Mouse (Mus musculus): ENCODE results near the gene Tyrp1. TPM values are rescaled to one million over a fixed set of nuclear protein-coding genes. Genes with fewer than 3 reads are reported as not detected.
A peak's percentile ranks its signal among the peaks of the same experiment; 100 is the strongest.

The Tyrp1 gene
- not detected in 2 replicates for total RNA-seq (2021)
- long read RNA-seq: 0 reads

DNA sequence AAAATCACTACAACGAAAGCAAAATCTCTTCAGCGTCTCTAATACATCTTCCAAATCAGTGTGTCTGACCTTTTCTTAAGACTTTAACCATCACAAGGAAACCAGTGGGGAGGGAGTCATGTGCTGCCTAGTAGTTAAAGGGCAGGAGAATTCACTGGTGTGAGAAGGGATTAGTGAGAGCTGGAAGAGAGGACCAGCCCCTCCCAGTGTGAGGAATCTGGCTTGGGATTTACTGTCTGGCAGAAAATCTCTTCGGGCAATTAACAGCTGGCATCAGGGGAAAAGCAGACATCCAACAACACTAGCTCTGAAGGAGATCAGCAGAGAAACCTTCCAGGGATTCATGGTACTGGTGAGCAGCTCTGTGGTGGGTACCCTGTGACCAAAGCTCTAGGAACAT is at the start of gene Tyrp1:
Gene Tyrp1, plus strand, starts transcription at position 74 of the 400 bp plus-strand sequence.
- DNase-seq: no peak

DNA sequence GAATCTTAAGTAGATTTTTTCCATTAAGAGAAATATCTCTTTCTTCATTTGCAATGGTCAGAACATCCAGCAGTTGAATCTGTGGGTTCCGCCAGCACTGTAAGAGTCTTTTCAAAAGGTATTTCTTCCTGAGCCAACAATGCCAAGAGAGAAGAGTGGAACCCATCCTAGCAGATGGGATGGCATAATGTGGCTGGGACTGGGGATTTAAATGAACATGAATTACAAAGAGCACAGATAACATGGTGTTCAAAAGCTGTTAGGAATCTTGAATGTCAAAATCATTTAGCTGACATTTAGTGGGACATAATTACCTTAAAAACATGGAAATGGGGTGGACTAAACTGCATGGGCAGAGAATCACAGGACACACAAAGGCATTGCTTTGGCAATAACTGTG is 45.6 kb upstream of the Tyrp1 start:
- DNase-seq: no peak

DNA sequence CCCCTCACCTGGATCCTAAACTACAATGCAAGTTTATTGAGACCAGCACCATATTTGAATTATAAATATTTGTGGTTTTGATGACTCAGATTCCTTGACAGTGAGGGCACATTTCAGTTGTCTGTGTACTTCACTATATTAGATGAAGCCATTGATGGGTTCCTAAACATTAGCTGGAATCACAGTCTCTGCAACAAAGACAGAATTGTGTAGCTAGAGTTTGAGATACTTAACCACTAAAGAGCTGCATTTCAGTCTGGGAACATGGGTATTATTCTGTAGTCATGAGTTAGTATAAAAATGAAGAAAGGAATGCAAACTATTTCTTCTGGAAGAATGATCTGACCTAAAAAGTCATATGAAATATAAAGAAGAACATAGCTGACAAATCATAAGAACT is 14.4 kb upstream of the Tyrp1 start:
- DNase-seq: no peak

- no peak for DNase-seq
Observed at GRCm38 (mm10) chr4:80821945-80822344, 12.0 kb upstream of the Tyrp1 start.

DNA sequence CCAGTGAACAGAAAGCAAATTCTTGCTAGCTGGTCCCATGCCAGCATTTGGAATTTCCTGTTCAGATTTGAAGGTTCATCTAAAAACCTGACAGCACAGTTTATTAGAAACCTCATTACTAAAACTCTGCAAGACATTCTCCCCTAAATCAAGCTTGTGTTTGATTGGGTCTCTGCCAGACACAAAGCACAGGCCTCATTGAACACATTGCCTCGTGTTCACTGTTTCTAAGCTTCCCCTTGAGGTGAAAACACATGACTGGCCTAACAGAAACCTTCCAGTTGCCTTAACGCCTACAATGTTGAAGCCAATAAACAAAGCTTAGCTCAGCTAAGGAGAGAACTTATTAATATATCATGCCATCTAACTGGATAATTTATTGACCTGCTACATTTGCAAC is 5.7 kb upstream of the Tyrp1 start:
- no peak for DNase-seq

DNA sequence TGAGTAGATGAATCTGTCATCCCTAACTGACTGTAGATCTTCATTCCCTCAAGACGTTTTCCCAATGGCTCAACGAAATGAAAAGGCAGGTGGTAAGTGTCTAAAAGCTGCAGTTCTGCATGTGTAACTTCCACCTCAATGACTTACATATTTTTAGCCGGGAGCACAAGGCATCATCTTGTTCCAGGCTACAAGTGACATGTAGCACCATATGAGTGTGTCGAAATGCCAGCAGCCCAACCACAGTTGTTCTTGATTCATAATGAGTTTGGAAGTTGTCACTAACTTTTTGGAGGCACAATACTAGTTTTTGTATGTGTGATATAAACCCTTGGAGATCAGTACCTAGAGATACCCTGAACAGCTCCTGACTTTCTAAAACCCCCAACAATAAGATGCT is 5.4 kb downstream of the Tyrp1 start:
- DNase-seq: no peak

DNA sequence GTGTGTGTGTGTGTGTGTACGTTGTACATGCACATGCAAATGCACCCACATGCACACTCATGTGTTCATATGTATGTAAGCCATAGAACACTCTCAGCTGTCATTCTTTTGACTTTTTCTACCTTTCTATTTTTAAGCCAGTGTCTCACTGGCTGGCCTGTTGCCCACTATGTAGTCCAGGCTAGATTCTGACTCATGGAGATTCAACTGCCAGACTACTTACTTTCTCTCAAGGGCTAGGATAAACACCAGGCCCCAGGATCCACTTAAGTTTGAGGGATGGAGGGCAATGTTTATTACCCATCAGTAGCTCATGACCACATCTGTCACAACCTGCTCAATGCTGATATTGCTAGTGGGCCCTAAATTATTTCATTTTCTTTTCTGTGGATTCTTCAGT is 8.1 kb downstream of the Tyrp1 start:
- no peak for DNase-seq

GRCm38 (mm10) chr4:80843752-80844151 is 9.8 kb downstream of the Tyrp1 start:
- DNase-seq: no peak

- no peak for DNase-seq
Observed at GRCm38 (mm10) chr4:80846052-80846451, 12.1 kb downstream of the Tyrp1 start.

DNA sequence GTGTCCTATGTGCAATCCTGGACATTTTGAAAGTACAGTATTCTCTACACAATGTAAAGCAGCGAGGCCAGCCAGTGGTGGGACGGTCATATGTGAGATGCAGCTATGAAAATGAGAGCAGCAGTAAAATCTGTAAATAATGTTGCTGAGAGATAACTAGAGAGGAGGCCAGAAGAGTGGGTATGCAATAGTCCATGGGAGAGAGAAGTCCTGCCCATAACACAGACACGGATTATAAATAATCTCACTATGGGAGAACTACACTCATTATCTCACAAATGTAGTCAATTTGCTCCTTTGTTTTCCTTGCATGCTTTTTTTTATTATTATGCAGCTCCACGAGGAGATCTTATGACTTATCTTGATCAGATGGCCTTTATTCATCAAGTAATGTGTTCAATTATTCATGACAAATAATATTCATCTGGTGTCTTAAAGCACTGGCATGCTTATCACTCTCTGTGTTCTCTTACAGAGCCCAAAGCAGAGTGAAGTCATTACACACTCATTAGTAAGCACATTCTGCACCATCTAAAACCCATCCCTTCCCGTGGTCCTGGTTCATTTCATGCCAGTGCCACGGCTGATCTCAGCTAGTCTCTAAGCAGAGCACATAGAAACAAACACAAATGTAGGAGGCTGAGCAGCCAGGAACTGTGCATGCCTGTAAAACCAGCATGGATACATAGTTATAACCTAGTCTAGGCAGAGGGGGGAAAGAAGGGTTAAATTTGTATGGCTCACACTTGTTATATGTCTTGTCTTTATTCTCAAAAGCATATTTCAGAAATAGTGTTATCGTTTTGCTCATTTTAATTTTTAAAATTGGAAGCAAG is 18.9 kb downstream of the Tyrp1 start:
- no peak for DNase-seq

- no peak for DNase-seq
Observed at GRCm38 (mm10) chr4:80855495-80855894, 21.6 kb downstream of the Tyrp1 start.

- DNase-seq: no peak
Observed at GRCm38 (mm10) chr4:80862962-80863361, 29.0 kb downstream of the Tyrp1 start.

DNA sequence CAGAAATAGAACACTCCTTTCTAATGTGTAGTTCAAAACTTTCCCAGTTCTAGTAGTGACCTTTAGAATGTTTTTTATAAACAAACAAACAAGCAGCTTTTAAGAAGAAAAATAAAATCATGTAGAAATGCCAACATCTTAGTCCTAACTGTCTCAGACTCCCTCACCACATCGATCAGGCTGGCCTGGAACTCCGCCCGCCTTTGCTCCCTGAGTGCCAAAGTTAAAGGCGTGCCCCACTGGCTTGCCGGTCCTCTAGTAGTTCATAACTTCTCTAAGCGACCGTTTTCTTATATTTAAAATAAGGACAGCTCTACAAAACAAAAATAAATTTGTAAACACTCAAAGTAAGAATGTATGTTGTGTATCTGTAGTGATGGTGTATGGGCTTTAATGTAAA is 30.0 kb downstream of the Tyrp1 start:
- DNase-seq: no peak

DNA sequence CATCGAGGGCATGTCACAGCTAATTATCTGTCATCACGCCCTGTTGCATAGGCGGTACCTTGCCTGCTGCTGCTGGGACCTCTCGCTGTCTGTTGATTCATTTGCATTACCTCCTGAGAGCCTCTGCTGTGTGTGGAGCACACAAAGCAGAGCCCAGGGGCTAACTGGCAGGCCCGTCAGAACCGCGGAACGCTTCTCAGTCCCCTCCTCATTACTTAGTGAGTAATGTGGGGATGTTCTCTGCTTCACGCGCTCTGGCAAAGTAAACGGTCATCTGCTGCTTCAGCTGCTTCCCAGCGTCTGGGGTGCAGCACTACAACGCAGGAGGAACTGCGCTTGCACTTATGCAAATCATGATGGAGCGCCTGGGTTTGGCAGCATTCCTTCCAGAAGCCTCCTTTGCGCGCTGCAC is 30.6 kb downstream of the Tyrp1 start:
- peak; percentile 19 for DNase-seq

GRCm38 (mm10) chr4:80866065-80866464 is 32.1 kb downstream of the Tyrp1 start:
- DNase-seq: no peak

GRCm38 (mm10) chr4:80869598-80869997 is 35.7 kb downstream of the Tyrp1 start:
- no peak for DNase-seq

DNA sequence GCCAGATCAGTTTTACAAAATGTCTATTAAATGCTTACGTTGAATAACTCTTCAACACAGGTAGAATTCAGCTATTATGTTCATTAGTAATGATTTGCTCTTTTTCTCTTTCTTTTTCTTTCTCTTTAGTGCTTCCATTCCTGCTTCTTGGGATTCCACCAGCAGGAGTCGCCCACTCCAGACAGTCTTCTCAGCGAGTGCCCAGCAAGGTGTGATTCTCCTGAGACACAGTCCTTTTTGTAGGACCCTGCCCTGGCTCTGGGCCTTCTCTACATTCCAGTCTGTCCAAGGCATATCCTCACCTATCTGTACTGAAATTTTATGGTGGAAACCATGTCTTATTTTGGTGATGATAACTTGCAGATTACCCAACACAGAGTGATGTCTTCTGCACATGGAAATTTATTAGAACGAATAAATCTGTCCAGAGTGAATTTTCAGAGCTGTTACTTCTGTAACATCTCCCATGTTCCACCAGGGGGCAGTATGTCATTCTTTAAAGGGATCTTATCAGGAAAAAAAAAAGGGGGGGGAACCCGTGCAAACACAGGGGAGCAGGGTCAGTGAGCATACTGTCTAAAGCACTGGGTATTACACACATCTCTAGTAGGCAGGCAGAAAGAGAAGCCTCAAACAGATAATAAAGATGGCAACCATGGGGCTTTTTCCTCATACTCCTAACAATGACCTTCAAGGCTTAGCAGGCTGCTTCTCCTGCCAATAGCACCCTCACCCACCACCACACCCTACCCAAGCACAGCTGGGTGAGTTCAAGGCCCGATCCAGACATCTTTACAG is 39.1 kb downstream of the Tyrp1 start:
- no peak for DNase-seq

GRCm38 (mm10) chr4:80874121-80874859 is 40.4 kb downstream of the Tyrp1 start:
- DNase-seq: no peak

GRCm38 (mm10) chr4:80875055-80875454 is 41.1 kb downstream of the Tyrp1 start:
- no peak for DNase-seq

DNA sequence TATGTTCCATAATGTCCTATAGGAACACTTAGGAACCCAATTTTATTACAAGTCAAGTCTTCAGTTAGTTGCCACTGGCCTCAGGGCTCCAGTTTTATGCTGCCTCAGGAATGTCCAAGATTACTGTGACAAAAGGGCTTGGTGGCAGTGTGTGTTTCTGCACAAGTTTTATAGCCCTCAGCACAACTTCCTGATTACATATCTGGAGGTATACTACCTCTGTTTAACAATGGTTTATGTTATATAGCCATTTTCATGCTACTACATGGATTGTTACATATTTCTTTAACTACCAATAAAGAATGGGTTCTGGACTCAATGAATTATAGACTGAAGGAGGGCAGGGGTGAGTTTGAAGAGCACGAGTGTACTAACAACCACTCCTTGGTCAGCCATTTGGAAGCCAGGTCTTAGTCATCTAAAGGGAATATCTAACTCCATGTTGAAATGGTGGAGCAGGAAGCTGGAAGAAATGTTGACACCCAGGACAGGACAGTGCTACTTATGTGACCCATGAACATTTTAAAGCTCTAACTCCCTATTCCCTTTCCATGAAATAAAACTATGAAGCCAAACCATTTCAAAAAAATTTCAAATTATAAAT is 48.2 kb downstream of the Tyrp1 start:
- no peak for DNase-seq

GRCm38 (mm10) chr4:80886631-80887030 is 52.7 kb downstream of the Tyrp1 start:
- no peak for DNase-seq

- DNase-seq: no peak
Observed at GRCm38 (mm10) chr4:80891004-80891403, 57.1 kb downstream of the Tyrp1 start.
